Mouse (Mus musculus): ENCODE results near the gene Csf2rb2. TPM values are rescaled to one million over a fixed set of nuclear protein-coding genes. Genes with fewer than 3 reads are reported as not detected.

The Csf2rb2 gene
- total RNA-seq, 2 experiments from 2014 or later: 2.9 to 4.2 TPM

GRCm38 (mm10) chr15:78241335-78241734, 64.2 kb downstream of the Csf2rb2 start:
- Histone ChIP-seq H3K27ac (no peak overlapping the region), H3K4me3 (no peak overlapping the region)
- no peak for TF ChIP-seq CTCF (conservative IDR thresholded peaks at IDR 0.05)
- no peak for DNase-seq (ENCODE audit: low spot score in 2 of 2)

- Histone ChIP-seq H3K4me3 (no peak overlapping the region), H3K27ac (no peak overlapping the region)
- no peak for TF ChIP-seq CTCF (conservative IDR thresholded peaks at IDR 0.05)
- no peak for DNase-seq (ENCODE audit: low spot score in 2 of 2)
These were observed 65.4 kb downstream of the Csf2rb2 start for GRCm38 (mm10) chr15:78239956-78240617.

- TF ChIP-seq CTCF (conservative IDR thresholded peaks at IDR 0.05): peak; percentile 99
- peak; percentile 44 to 77 for DNase-seq (ENCODE audit: low spot score in 2 of 2)
- Histone ChIP-seq H3K27ac (no peak overlapping the region), H3K4me3 (no peak overlapping the region)
These were observed 66.1 kb downstream of the Csf2rb2 start for GRCm38 (mm10) chr15:78239453-78239852.

- no peak for DNase-seq (ENCODE audit: low spot score in 2 of 2)
- no peak overlapping the region for H3K27ac ChIP-seq
- no peak overlapping the region for H3K4me3 ChIP-seq
- TF ChIP-seq CTCF (conservative IDR thresholded peaks at IDR 0.05): peak; percentile 18
These were observed 70.6 kb downstream of the Csf2rb2 start for GRCm38 (mm10) chr15:78234823-78235509.

Small RNA genes within 50 kb of the gene (microRNA-seq; reads per million reads assigned to microRNA genes)
- 0 reads per million in 2 experiments for gene Mir7676-1
- 0 reads per million in 2 experiments for gene Mir7676-2

Other genes with a start within 250 kb of the Csf2rb2 start
- 10 to 100 TPM; 36.0 to 36.8 TPM for gene Cacng2, start 185.7 kb downstream of the Csf2rb2 start, total RNA-seq (2021)
- 10 to 100 TPM; 22.7 to 23.3 TPM for gene Ift27, start 131.6 kb downstream of the Csf2rb2 start, total RNA-seq (2021)
- 10 to 100 TPM; 57.3 to 63.3 TPM for gene Pvalb, start 99.3 kb downstream of the Csf2rb2 start, total RNA-seq (2021)
- 1 to 10 TPM in 1 of 2 experiments, under 1 TPM in 1; 0.69 to 2.0 TPM for gene Ncf4, start 60.9 kb downstream of the Csf2rb2 start, total RNA-seq (2021)
- 1 to 10 TPM; 1.3 to 1.7 TPM for gene Csf2rb, start 20.0 kb upstream of the Csf2rb2 start, total RNA-seq (2021)
- gene Tex33, start 90.2 kb upstream of the Csf2rb2 start, total RNA-seq (2021): not detected
- 10 to 100 TPM; 35.6 to 40.3 TPM for gene Tst, start 100.2 kb upstream of the Csf2rb2 start, total RNA-seq (2021)
- gene Mpst, start 100.7 kb upstream of the Csf2rb2 start, total RNA-seq (2021): 10 to 100 TPM; 29.5 to 31.8 TPM
- gene Kctd17, start 122.8 kb upstream of the Csf2rb2 start, total RNA-seq (2021): 100 to 1,000 TPM; 263 to 271 TPM
- 1 to 10 TPM; 1.9 to 3.0 TPM for gene Tmprss6, start 162.9 kb upstream of the Csf2rb2 start, total RNA-seq (2021)
- under 1 TPM in 1 of 2 experiments, not detected in 1; 0.20 TPM for gene Il2rb, start 189.6 kb upstream of the Csf2rb2 start, total RNA-seq (2021)
- 1 to 10 TPM; 4.5 to 5.2 TPM for gene C1qtnf6, start 225.7 kb upstream of the Csf2rb2 start, total RNA-seq (2021)
- gene Sstr3, start 239.0 kb upstream of the Csf2rb2 start, total RNA-seq (2021): 10 to 100 TPM; 25.2 to 25.8 TPM